8 mouse cellular contexts compared by ENCODE assay signal in genomic region chr11:120632559-120633519, GRCm38 (mm10). TPM values are rescaled to one million over a fixed set of nuclear protein-coding genes. Genes with fewer than 3 reads are reported as not detected.
A peak's percentile ranks its signal among the peaks of the same experiment; 100 is the strongest.
DNase-seq lines count a peak whose midpoint lies in the region; ATAC-seq lines count a peak whose summit lies in the region.

No protein-coding gene starts in this region.

- peak overlapping the region; percentile 90 for H3K4me2 ChIP-seq in embryonic facial prominence, embryonic 14.5 days (ENCODE audit: low read depth, low read length)
- H3K4me2 ChIP-seq in kidney, embryonic 14.5 days (replicated peaks; ENCODE audit: low read depth, low read length): peak overlapping the region; percentile 61
- peak overlapping the region; percentile 94 for H3K4me2 ChIP-seq in liver, embryonic 16.5 days (ENCODE audit: low read depth, low read length)
- peak overlapping the region; percentile 86 for H3K4me2 ChIP-seq in stomach, embryonic 15.5 days

- peak overlapping the region; percentile 95 for H3K4me3 ChIP-seq in embryonic facial prominence, embryonic 14.5 days (ENCODE audit: low read depth, low read length)
- peak overlapping the region; percentile 99 for H3K4me3 ChIP-seq in heart, embryonic 10.5 days
- peak overlapping the region; percentile 98 for H3K4me3 ChIP-seq in kidney, embryonic 14.5 days (ENCODE audit: low read length)
- peak overlapping the region; percentile 84 for H3K4me3 ChIP-seq in liver, embryonic 16.5 days (ENCODE audit: low read depth, low read length)
- peak overlapping the region; percentile 94 for H3K4me3 ChIP-seq in stomach, embryonic 15.5 days (replicated peaks)

- H3K27ac ChIP-seq in embryonic facial prominence, embryonic 14.5 days (replicated peaks; ENCODE audit: low read depth, low read length): peak overlapping the region; percentile 93
- peak overlapping the region; percentile 99 for H3K27ac ChIP-seq in heart, embryonic 10.5 days
- peak overlapping the region; percentile 88 for H3K27ac ChIP-seq in kidney, embryonic 14.5 days (ENCODE audit: low read depth, low read length)
- H3K27ac ChIP-seq in liver, embryonic 16.5 days (ENCODE audit: low read length): peak overlapping the region; percentile 100
- peak overlapping the region; percentile 95 for H3K27ac ChIP-seq in stomach, embryonic 15.5 days

- H3K9ac ChIP-seq in embryonic facial prominence, embryonic 14.5 days (ENCODE audit: low read depth, low read length): peak overlapping the region; percentile 95
- H3K9ac ChIP-seq in kidney, embryonic 14.5 days (ENCODE audit: low read depth, low read length): peak overlapping the region; percentile 95
- peak overlapping the region; percentile 97 for H3K9ac ChIP-seq in liver, embryonic 16.5 days (ENCODE audit: low read depth, low read length)
- H3K9ac ChIP-seq in stomach, embryonic 15.5 days: peak overlapping the region; percentile 94

- H3K27me3 ChIP-seq in embryonic facial prominence, embryonic 14.5 days (replicated peaks; ENCODE audit: control insufficient read depth, insufficient read depth, low read length): no peaks in the 10 kb centered on the region
- H3K27me3 ChIP-seq in heart, embryonic 10.5 days (ENCODE audit: insufficient read depth, poor library complexity, severe bottlenecking): no peaks in the 10 kb centered on the region
- H3K27me3 ChIP-seq in kidney, embryonic 14.5 days (ENCODE audit: control insufficient read depth, insufficient read depth, low read length): no peaks in the 10 kb centered on the region
- H3K27me3 ChIP-seq in liver, embryonic 16.5 days (ENCODE audit: control insufficient read depth, insufficient read depth, low read depth, low read length): no peaks in the 10 kb centered on the region
- H3K27me3 ChIP-seq in stomach, embryonic 15.5 days (replicated peaks): no peaks in the 10 kb centered on the region

- DNase-seq in 416B (ENCODE audit: low read depth): peak; percentile 86
- peak; percentile 83 for DNase-seq in adrenal gland, postnatal 10 days
- DNase-seq in embryonic facial prominence, embryonic 14.5 days (ENCODE audit: low spot score): peak; percentile 76
- peak; percentile 93 for DNase-seq in heart, embryonic 10.5 days (ENCODE audit: low spot score)
- peak; percentile 74 for DNase-seq in neural tube, embryonic 10.5 days (ENCODE audit: extremely low spot score, low spot score)

- H3K4me1 ChIP-seq in embryonic facial prominence, embryonic 14.5 days (ENCODE audit: control insufficient read depth, insufficient read depth, low read length): peaks cover 16% of the 10 kb centered on the region
- H3K4me1 ChIP-seq in heart, embryonic 10.5 days: peaks cover 46% of the 10 kb centered on the region
- H3K4me1 ChIP-seq in kidney, embryonic 14.5 days (ENCODE audit: control insufficient read depth, insufficient read depth, low read length): peaks cover 33% of the 10 kb centered on the region
- peaks cover 50% of the 10 kb centered on the region for H3K4me1 ChIP-seq in liver, embryonic 16.5 days (ENCODE audit: control insufficient read depth, low read depth, low read length)
- H3K4me1 ChIP-seq in stomach, embryonic 15.5 days: peaks cover 31% of the 10 kb centered on the region

- ATAC-seq in embryonic facial prominence, embryonic 14.5 days (ENCODE audit: low read depth): peak; percentile 87
- ATAC-seq in kidney, embryonic 14.5 days (ENCODE audit: low FRiP score, low TSS enrichment): peak; percentile 77
- peak; percentile 73 for ATAC-seq in liver, embryonic 16.5 days (ENCODE audit: low read depth)
- peak; percentile 67 for ATAC-seq in stomach, embryonic 15.5 days (ENCODE audit: insufficient read depth, low FRiP score, low read depth)

- under 1% methylated on average over 35 of the region's 116 CpGs for WGBS in embryonic facial prominence, embryonic 14.5 days
- under 1% methylated on average over 116 of the region's 116 CpGs for WGBS in heart, embryonic 10.5 days
- 0% methylated on average over 86 of the region's 116 CpGs for WGBS in kidney, embryonic 14.5 days
- under 1% methylated on average over 96 of the region's 116 CpGs for WGBS in liver, embryonic 16.5 days (ENCODE audit: insufficient replicate concordance)
- under 1% methylated on average over 114 of the region's 116 CpGs for WGBS in stomach, embryonic 15.5 days

- no peaks in the 10 kb centered on the region for H3K9me3 ChIP-seq in embryonic facial prominence, embryonic 14.5 days (ENCODE audit: control insufficient read depth, low read length)
- no peaks in the 10 kb centered on the region for H3K9me3 ChIP-seq in heart, embryonic 10.5 days
- no peaks in the 10 kb centered on the region for H3K9me3 ChIP-seq in kidney, embryonic 14.5 days (ENCODE audit: control insufficient read depth, low read length)
- no peaks in the 10 kb centered on the region for H3K9me3 ChIP-seq in liver, embryonic 16.5 days (replicated peaks; ENCODE audit: control insufficient read depth, low read length)
- no peaks in the 10 kb centered on the region for H3K9me3 ChIP-seq in stomach, embryonic 15.5 days

- H3K36me3 ChIP-seq in embryonic facial prominence, embryonic 14.5 days (ENCODE audit: control insufficient read depth, insufficient read depth, low read length): peaks cover 16% of the 10 kb centered on the region
- H3K36me3 ChIP-seq in heart, embryonic 10.5 days: peaks cover 12% of the 10 kb centered on the region
- H3K36me3 ChIP-seq in kidney, embryonic 14.5 days (ENCODE audit: control insufficient read depth, insufficient read depth, low read length): peaks cover 13% of the 10 kb centered on the region
- H3K36me3 ChIP-seq in liver, embryonic 16.5 days (ENCODE audit: control insufficient read depth, insufficient read depth): peaks cover 5% of the 10 kb centered on the region
- peaks cover 7% of the 10 kb centered on the region for H3K36me3 ChIP-seq in stomach, embryonic 15.5 days

RNA-seq across cellular contexts. Expression of gene Mafg, which starts 0.6 kb away (rescaled TPM):
- 10 to 100 TPM; 41.1 to 46.5 TPM for total RNA-seq in adrenal gland, postnatal 10 days (2021)
- 26.3 and 26.8 TPM in 2 replicates for polyA plus RNA-seq in embryonic facial prominence, embryonic 14.5 days (2014; fragmentation: Nextera tagmentation; extraction: Ambion mirVana)
- polyA plus RNA-seq in heart, embryonic 10.5 days (2016; fragmentation: Nextera tagmentation; extraction: Ambion mirVana): 22.7 and 28.2 TPM in 2 replicates
- 26.9 and 27.9 TPM in 2 replicates for polyA plus RNA-seq in kidney, embryonic 14.5 days (2014; fragmentation: Nextera tagmentation; extraction: Ambion mirVana)
- polyA plus RNA-seq in liver, embryonic 16.5 days (2015; fragmentation: Nextera tagmentation; extraction: Ambion mirVana): 29.4 and 30.9 TPM in 2 replicates
- 29.3 and 31.9 TPM in 2 replicates for polyA plus RNA-seq in stomach, embryonic 15.5 days (2015; fragmentation: Nextera tagmentation; extraction: Ambion mirVana)

RNA-seq across cellular contexts. Expression of gene Sirt7, which starts 7.8 kb away (rescaled TPM):
- total RNA-seq in adrenal gland, postnatal 10 days (2021): 10 to 100 TPM; 33.2 to 40.3 TPM
- polyA plus RNA-seq in embryonic facial prominence, embryonic 14.5 days (2014; fragmentation: Nextera tagmentation; extraction: Ambion mirVana): 21.8 and 23.0 TPM in 2 replicates
- 25.6 and 29.5 TPM in 2 replicates for polyA plus RNA-seq in heart, embryonic 10.5 days (2016; fragmentation: Nextera tagmentation; extraction: Ambion mirVana)
- 23.8 and 28.6 TPM in 2 replicates for polyA plus RNA-seq in kidney, embryonic 14.5 days (2014; fragmentation: Nextera tagmentation; extraction: Ambion mirVana)
- polyA plus RNA-seq in liver, embryonic 16.5 days (2015; fragmentation: Nextera tagmentation; extraction: Ambion mirVana): 27.3 and 28.0 TPM in 2 replicates
- polyA plus RNA-seq in stomach, embryonic 15.5 days (2015; fragmentation: Nextera tagmentation; extraction: Ambion mirVana): 38.1 and 39.0 TPM in 2 replicates

RNA-seq across cellular contexts. Expression of gene Pycr1, which starts 10.7 kb away (rescaled TPM):
- 1 to 10 TPM; 5.1 to 5.2 TPM for total RNA-seq in adrenal gland, postnatal 10 days (2021)
- polyA plus RNA-seq in embryonic facial prominence, embryonic 14.5 days (2014; fragmentation: Nextera tagmentation; extraction: Ambion mirVana): 56.7 and 64.7 TPM in 2 replicates
- 28.5 and 29.9 TPM in 2 replicates for polyA plus RNA-seq in heart, embryonic 10.5 days (2016; fragmentation: Nextera tagmentation; extraction: Ambion mirVana)
- polyA plus RNA-seq in kidney, embryonic 14.5 days (2014; fragmentation: Nextera tagmentation; extraction: Ambion mirVana): 19.9 and 21.8 TPM in 2 replicates
- 4.8 and 5.1 TPM in 2 replicates for polyA plus RNA-seq in liver, embryonic 16.5 days (2015; fragmentation: Nextera tagmentation; extraction: Ambion mirVana)
- polyA plus RNA-seq in stomach, embryonic 15.5 days (2015; fragmentation: Nextera tagmentation; extraction: Ambion mirVana): 32.5 and 32.7 TPM in 2 replicates

RNA-seq across cellular contexts. Expression of gene Pcyt2, which starts 15.1 kb away (rescaled TPM):
- total RNA-seq in adrenal gland, postnatal 10 days (2021): 100 to 1,000 TPM; 144 to 150 TPM
- 88.8 and 97.5 TPM in 2 replicates for polyA plus RNA-seq in embryonic facial prominence, embryonic 14.5 days (2014; fragmentation: Nextera tagmentation; extraction: Ambion mirVana)
- polyA plus RNA-seq in heart, embryonic 10.5 days (2016; fragmentation: Nextera tagmentation; extraction: Ambion mirVana): 119 and 130 TPM in 2 replicates
- polyA plus RNA-seq in kidney, embryonic 14.5 days (2014; fragmentation: Nextera tagmentation; extraction: Ambion mirVana): 82.7 and 83.5 TPM in 2 replicates
- 158 and 184 TPM in 2 replicates for polyA plus RNA-seq in liver, embryonic 16.5 days (2015; fragmentation: Nextera tagmentation; extraction: Ambion mirVana)
- polyA plus RNA-seq in stomach, embryonic 15.5 days (2015; fragmentation: Nextera tagmentation; extraction: Ambion mirVana): 183 and 188 TPM in 2 replicates

RNA-seq across cellular contexts. Expression of gene Myadml2, which starts 15.1 kb away (rescaled TPM):
- total RNA-seq in adrenal gland, postnatal 10 days (2021): 1 to 10 TPM; 3.2 to 7.6 TPM
- 3.4 and 3.6 TPM in 2 replicates for polyA plus RNA-seq in embryonic facial prominence, embryonic 14.5 days (2014; fragmentation: Nextera tagmentation; extraction: Ambion mirVana)
- 6.7 and 9.3 TPM in 2 replicates for polyA plus RNA-seq in heart, embryonic 10.5 days (2016; fragmentation: Nextera tagmentation; extraction: Ambion mirVana)
- not detected in 2 replicates for polyA plus RNA-seq in kidney, embryonic 14.5 days (2014; fragmentation: Nextera tagmentation; extraction: Ambion mirVana)
- polyA plus RNA-seq in liver, embryonic 16.5 days (2015; fragmentation: Nextera tagmentation; extraction: Ambion mirVana): 0.58 and 0.61 TPM in 2 replicates
- polyA plus RNA-seq in stomach, embryonic 15.5 days (2015; fragmentation: Nextera tagmentation; extraction: Ambion mirVana): 0.28 and 0.44 TPM in 2 replicates

Comparison
In these comparisons a context has a peak if more than half of its experiments do, and no peak if none do; other contexts are left out.
1. Peak in every context shown above with its lines: DNase-seq, ATAC-seq, H3K4me3 ChIP-seq and H3K27ac ChIP-seq.